Mouse (Mus musculus): ENCODE data around the gene Nkx2-2.
"Not testable (repeated sequence)": the region's sequence is repeated elsewhere in the genome, so short reads cannot be mapped to it uniquely, and the experiment has no call there.

The Nkx2-2 gene

DNA sequence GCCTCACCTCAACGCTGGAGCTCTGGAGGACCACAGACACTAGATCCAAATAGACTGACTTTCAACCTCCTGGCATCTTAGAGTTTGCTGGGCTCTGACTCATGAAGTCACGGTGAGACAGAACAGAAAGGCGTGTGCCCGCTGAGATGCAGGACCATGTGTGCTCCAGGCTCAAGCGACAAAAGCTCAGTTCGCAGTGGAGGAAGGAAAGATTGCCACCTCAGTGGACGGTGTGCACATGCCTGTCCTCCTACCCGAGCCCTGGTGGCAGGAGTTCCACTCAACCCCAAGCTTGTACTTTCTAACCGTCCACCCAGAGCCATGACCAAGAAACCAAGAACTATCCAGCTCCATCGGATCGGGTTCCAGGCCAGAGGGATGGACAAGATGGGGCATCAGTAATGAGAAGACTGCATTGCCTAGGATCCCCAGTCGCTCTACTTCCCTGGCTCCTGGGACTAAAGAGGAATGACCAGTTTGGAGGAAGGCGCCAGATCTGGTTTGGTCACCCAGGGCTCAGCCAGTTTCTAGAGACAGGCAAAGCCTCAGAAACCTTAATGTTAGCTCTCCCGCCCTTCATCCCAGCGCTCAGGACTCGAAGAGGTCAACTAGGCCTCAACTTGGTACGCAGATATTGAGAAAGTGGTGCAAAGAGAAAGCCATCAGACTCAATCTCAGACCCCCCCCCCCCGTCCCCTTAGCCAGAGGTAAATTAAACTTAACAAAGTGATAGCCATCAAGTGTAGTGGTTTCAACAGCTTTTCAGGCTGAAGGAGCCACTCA is 11.9 kb downstream of the Nkx2-2 start:
- DNase-seq (ENCODE audit: low spot score in 2 of 2), result no peak

DNA sequence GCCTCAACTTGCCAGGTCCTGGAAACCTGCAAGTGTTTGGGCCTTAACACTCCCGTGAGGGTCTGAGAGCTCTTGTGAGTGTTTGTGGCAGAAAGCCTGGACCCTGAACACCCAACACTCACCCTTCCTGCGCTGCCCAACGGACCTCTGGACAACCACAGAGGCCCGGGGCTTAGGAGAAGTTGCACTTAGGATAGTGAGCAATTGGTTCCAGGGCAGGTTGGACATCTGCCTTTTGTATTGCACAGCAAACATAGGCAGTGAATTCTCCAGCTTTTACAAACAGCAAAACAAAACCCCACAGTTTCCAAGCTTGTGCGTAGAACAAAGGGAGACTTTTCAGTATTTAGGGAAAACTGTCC is 12.8 kb downstream of the Nkx2-2 start:
- DNase-seq (ENCODE audit: low spot score in 2 of 2), result no peak

DNA sequence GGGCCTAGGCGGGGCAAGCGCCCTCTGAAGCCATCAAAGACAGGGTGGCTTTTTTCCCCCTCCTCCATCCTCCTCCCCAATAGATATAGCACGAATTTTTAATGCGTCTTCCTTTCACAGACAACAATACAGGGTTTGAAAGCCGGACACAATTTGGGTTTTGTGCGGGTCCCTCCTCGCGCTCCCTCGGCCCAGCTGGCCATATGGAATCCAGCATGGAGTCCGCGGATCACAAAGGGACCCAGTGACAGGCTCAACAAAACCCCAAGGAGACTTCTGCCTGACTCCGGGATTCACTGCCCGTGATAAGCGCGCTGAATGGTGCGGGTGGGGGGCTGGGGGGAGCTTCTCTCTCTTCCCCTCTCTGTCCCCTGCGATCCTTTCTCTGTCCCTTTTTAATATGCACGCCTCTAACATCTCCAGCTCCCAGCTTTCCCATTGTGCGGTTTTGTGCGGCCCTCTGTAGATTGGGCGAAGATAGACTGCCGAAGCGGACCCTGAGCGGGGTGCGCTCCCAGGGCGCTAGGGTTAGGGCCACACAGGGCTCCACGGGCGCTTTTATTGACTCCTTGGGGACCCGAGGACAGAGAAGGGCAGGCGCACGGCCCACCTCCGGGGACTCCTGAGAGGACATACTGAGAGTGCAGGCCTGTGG is 13.3 kb downstream of the Nkx2-2 start:
- no peak for DNase-seq (ENCODE audit: low spot score in 2 of 2)

DNA sequence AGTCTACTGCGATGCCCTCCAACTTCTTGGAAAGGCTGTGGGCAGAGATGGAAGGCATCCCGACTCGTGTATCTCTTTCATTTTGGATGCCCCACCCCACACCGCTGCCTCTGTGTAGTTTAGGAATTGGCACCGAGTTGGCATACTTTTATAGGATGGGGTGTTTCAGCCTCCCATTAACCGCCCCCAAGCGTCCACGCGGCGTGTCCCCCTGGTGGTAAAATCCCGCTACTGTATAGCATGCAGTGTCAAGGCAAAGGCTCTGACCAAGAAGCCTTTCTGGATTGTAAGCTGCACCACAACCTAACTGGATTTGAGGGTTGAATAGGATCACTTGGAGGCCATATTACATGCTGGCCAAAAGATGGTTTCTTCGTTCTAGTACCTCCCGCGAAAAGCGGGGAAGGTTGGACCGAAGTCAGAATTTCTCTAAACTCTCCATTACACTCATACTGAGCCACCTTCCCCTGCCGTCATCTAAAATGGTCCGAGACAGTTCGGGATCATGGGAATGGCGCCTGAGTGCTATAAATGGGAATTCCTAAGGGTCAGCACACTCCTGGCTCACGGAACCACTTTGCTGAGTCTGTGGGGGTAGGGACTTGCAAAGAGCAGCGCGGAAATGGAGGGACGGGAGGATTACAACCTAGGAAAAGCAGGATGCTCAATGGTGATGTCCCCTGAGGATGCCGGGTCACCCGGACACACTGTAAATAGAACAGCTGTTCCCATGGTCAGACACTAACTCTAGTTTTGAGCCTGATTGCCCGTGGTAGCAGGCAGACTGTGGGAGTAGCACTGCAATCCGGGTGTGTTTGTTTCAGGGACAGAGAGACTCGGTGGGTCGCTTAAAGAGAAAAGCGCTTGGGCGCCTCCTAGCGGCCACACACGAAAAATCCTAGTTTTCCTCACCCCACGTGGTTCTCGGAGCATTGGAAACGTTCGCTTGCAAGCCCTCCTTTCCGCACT is 15.7 kb downstream of the Nkx2-2 start:
- DNase-seq (ENCODE audit: low spot score in 2 of 2), result peak in 1 of 2 experiments; percentile 86

DNA sequence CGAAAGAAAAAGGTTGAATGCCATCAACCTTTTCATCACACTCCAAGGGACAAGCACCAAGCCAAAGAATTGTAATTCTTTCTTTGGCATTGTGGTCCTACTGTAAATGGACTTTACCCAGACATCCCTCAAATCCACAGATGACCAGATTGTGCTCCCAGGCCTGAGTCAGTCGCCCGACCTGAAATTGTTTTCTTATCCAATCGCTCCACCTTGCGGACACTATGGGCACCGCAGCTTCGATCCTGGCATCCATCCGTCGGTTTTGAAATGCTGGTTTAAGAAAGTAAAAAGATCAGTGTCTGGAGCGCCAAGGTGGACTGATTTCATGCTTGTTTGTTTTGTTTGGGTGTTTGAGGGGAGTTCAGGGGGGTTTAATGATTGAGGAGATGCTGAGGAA is 16.4 kb downstream of the Nkx2-2 start:
- DNase-seq (ENCODE audit: low spot score in 2 of 2), result peak; percentile 78 to 91

DNA sequence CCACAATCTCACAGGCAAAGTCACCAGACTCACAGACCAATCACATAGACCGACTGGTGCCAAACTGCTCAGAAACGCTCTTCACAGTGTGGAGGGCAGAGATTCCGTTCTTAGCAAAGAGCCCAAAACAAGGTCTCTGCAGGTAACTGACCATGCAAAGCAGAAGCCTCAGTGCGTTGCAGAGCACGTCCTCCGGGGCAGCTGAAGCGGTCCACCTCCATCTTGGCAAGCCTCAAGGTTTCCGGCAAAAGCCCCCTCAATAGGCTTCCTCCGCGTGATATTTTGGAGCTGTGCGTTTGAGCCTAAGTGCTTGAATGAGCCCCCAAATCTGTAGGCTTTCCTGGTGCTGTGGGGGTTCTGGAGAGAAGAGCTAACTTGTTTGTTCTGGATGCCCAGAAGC is 18.7 kb downstream of the Nkx2-2 start:
- DNase-seq (ENCODE audit: low spot score in 2 of 2), result no peak

DNA sequence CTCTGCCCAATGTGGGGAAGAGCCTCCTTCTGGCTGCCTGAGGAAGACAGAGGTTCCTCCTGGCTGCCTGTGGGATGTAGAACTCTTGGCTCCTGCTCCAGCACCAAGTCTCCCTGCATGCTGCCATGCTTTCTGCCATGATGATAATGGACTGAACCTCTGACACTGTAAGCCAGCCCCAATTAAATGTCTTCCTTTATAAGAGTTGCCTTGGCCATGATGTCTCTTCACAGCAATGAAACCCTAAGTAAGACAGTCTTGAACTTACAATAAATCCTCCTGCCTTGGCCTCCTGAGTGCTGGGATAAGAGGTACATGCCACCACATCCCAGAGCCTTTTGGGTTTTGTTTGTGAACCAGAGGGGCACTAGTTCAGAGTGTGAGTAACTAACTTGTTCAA is 20.3 kb downstream of the Nkx2-2 start:
- DNase-seq (ENCODE audit: low spot score in 2 of 2), result no peak

DNA sequence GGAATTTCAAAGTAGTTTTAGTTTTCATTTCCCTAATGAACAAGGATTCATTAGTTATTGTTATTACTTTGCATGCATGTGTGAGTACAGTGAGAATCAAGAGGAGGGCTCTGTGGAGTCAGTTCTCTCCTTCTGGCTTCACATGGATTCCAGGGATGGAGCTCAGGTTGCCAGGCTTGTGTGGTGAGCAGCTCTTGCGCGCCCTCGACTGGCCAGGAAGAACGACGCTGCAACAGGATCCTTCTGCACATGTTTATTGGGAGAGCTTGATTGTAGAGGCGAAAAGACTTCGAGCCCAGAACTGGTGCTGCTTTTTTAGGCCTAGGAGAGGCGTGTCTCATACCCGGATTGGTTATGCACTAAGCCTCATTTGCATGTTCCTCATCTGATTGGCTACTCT is 23.5 kb downstream of the Nkx2-2 start:
- not testable (repeated sequence) for DNase-seq (ENCODE audit: low spot score in 2 of 2)

DNA sequence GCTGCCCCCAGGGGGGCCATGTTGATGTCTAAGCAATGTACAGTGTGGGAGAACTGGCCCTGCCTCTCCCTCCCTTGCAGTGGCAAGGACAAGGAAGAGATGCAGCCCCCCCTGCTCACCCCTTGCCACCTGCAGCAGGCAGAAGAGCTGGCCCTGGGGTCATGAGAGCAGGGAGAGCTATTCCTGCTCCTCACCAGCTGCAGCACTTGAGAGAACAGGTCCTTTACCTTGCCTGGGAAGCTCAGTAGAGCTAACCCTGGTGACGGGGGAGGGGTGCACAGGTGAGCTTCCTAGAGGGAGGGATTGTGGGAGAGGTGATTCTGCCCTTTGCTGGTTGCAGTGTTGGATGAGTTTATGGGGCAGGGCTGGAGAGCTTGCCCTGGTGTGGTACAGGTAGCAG is 28.2 kb downstream of the Nkx2-2 start:
- DNase-seq (ENCODE audit: low spot score in 2 of 2), result no peak

DNA sequence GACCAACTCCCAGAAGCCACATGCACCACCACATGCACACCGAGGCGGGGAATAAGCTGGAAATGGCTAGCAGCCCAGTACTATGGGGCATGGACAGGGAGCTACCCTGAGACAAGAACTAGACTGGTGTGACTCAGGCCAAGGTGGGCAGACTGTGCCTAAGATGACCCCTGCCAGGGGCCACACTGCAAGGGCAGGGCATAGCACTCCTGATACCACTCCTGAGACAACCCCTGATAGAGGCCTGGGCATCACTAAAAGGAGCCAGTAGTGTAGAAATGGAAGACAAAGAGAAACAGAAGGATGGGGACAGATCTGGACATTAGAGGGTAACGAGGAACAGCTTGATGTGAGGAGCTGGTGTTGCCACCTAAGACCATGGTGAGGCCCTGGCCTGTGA is 28.7 kb downstream of the Nkx2-2 start:
- no peak for DNase-seq (ENCODE audit: low spot score in 2 of 2)

DNA sequence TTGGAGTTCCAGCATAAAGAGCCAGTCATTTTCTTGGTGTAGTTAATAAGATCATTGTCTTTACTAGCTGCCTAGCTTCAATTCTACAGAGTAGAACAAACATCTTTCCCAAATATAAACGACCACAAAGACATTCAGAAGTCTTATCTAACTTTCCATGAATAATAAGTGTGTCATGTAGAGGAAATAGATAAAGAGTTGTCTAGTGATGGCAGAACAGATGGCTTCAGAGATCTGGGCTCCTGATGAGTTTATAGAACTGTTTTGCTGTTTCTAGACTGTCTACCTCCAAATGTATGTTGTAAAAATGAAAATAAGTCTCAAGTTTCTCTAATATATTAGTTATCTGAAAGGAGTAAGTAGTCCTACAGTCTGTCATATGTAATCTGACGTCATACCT is 41.5 kb downstream of the Nkx2-2 start:
- DNase-seq (ENCODE audit: low spot score in 2 of 2), result no peak
